Mouse (Mus musculus): ENCODE measurements at regions not wholly inside any gene's neighbourhood (a gene's known extent, or its start where the extent isn't known, plus 50 kb on each side); places are given as distances from the start of the nearest gene placed in this dataset.

DNA sequence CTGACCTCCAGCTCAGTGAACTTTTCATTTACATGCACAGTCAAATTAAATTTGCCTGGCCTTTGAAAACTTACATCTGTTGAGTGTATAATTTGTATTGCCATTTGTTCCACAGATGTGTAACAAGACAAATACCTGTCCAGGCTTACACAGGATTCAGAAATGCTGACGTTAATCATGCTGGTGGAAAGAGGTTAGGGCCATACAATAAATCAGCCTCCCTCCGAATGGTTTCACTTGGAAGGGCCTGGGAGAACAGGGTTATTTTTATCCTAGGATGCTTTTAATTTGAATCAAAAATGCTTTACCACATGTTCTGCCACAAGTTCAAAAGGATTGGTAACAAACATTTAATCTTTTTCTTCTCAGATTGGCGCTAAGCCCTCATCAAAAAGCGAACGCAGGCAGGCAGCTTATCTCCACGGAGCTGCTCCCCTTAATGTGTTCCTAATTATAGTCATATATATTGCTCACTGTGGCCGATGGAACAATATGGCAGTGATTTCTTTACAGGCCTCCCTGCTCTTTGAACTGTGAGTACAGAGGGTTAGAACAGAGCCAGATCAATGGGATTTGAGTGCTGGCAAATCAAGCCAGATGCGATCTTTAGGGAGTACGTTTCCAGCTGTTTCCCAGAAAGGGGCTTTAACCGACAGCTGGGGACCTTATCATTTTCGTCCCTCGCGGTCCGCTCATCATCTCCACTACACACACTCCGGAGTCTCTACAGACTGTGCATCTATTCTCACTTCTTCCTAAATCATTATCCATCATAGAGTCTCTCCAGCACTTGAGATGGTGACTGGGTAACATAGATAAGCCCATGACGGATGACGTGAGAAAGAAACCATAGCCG lies 313.9 kb downstream of the Ndfip2 start:
- DNase-seq (ENCODE audit: low spot score in 2 of 2): no peak

DNA sequence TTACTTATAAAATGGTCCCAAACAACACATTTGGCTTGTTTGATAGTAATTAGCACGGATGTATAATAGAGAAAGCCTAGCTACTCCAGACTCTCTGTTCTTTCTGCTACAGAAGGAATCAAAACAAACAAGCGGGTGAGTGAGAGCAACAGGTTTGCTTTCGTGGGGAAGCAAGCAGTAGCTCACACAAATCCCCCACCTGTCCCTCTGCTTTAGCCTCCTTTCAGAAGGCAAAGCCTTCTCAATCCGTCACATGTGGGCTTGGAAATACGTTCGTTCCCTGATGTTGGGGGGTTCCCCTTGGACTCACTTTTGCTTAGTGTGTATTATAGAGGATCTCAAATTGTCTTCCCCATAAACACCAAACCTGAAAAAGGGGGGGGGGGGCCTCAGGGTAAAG lies 311.8 kb downstream of the Ndfip2 start:
- DNase-seq (ENCODE audit: low spot score in 2 of 2): no peak

DNA sequence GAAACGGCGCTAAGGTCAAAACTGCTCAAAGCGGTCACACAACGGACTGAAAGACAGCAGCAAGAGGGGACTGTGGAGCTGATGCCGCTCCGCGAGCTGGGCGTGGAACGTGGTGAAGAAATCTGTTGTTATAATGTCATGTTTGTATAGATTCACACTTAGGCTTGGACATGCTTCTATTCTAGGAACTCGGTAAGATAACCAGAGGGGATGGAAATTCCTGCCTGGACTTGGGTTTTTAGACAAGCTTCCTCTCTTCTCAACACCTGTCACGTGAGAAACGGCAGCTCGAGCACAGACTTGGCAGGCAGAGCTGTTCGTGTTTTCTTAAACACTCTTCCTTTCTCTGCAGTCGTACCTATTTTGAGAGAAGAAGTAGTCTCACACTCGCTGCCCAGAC lies 307.5 kb downstream of the Ndfip2 start:
- no peak for DNase-seq (ENCODE audit: low spot score in 2 of 2)

DNA sequence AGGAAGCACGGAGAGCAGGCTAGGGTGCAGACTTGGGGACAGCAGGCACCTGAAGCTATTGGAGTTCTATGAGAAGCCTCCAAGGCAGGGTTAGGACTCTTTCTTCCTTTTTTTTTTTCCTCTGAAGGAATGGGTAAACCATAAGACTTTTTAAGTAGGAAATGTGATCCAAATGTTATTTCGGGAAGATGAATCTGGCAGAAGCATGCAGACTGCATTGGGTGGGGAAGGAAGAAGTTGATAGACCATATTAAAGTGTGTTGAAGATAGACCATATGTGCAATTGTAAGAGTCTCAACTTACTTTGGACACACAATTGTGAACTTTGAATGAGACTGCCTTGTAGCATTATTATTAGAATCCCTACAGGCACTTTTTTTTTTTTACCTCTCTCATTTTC lies 304.5 kb downstream of the Ndfip2 start:
- no peak for DNase-seq (ENCODE audit: low spot score in 2 of 2)

DNA sequence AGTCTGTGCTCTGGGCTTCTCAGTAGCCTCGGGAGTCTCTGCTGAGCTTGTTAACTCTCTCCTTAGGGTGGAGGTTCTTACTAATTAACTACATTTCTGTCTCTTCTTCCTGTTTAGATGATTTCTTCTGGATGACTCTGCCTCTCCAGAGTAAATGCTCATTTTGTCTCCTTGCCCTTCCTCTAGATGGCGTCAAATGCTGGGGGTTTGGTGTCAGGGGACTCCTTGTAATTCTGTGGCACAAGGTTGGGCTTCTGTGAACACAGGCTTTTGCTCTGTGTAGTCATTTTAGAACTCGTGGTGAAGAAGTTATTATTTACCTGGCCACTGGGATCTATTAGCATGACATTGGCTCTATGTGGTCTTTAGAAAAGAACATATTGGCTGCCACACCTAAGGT lies 298.4 kb downstream of the Ndfip2 start:
- no peak for DNase-seq (ENCODE audit: low spot score in 2 of 2)

DNA sequence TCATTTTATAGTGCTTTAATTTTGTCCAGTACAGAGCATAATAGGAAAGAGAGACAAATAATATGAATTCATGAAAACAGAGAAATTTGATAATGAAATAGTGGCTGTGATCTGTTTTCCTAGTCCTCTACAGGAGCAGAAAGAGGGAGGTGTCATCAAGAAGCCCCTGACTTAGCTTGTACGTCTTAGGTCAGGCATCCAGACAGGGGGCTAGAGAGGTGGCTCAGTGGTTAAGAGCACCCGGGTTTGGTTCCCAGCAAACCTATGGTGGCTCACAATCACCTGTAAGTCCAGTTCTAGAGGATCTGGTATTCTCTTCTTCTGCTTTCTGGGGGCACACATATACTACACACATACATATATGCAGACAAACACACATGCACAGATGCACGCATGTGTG lies 285.7 kb downstream of the Ndfip2 start:
- no peak for DNase-seq (ENCODE audit: low spot score in 2 of 2)

DNA sequence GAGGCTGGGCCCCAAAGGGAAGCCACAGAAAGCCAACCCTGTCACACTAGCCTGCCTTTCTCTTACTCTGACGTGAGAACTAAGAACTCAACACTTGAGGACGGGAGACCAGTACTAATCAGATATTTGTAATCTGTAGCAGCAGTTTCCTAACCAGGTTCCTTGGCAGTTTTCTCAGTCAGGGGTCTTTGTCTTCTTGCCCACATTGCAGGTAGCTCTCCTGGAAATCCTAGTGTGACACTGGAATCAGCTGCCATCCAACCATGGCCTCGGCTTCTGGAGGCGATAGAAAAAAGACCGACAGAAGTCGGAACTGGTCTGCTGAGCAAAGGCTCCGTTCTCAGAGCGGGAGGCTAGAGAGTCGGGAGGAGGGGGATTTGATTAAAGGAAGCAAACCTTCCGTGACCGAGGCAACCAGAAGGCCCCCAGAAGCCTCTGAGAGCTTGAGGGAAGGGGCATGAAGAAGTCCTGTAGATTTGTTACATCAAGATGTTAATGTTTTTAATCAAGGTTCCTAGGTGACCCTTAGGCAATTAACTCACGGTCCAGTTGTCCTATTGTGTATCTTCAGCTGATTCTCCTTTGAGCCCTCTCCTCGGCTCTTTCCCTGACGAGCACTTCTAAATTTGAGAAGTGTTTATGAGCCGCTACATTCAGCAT lies 284.2 kb downstream of the Ndfip2 start:
- no peak for DNase-seq (ENCODE audit: low spot score in 2 of 2)

DNA sequence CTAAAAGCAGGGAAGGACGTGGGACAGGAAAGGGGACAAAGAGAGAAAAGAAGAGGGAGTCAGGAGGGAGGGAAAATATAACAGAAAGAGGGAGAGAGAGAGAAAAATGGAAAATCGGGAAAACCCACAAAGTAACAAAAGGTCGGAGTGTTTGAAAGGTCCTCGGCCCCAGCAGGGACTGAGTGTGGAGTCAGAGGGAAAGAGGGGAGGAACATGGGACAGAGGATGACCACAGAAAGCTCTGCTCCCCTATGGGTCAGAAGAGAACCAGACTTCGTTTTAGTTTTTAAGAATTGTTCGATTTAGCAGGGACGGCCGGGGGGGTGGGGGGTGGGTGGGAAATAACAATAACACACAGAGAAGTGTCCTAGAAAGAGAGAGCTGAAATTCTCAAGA lies 283.7 kb downstream of the Ndfip2 start:
- no peak for DNase-seq (ENCODE audit: low spot score in 2 of 2)

DNA sequence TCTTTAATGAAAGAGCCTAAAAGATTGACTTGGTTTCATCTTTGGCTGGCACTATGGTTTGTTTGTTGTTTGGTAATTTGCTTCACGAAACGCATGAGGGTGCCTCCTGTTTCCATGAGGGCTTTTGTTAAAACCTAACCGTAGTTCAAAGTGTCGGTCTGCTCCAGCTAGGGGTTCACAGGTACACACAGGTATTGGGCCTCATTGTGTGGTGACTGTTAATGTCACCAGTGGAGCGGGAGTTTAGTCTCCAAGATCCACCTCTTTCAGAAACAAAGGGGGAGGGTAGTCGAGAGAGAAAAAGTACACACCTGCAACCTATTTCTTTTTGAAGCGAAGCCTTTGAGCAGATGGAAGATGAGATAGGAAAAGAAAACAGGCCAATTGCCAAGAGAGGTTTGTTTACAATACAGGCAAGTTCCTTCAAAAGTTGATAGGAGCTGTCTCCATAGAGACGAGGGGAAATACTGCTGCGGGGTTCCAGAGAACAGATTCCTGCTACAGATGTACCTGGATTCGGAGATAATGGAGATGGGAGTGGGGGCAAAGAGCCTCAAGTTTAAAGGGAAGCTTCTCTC lies 273.9 kb downstream of the Ndfip2 start:
- peak; percentile 47 to 57 for DNase-seq (ENCODE audit: low spot score in 2 of 2)

DNA sequence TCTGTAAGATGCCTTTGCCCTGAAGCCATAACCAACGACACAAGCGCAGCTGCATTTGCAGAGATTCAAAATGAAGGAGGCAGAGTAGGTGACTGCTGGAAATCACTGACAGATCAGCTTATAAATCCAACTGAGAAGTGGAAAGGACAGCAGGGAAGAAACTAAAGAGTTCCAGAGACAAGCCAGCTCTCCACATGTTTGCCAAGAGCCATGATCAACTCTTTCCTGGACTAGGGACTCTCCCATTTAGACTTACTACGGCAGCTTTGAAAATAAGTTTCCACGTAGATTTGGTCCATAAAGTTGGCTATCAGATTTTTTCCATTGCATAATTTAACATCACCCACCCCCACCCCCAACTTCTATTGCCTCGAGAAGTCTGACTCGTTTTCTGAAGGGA lies 269.7 kb downstream of the Ndfip2 start:
- no peak for DNase-seq (ENCODE audit: low spot score in 2 of 2)

DNA sequence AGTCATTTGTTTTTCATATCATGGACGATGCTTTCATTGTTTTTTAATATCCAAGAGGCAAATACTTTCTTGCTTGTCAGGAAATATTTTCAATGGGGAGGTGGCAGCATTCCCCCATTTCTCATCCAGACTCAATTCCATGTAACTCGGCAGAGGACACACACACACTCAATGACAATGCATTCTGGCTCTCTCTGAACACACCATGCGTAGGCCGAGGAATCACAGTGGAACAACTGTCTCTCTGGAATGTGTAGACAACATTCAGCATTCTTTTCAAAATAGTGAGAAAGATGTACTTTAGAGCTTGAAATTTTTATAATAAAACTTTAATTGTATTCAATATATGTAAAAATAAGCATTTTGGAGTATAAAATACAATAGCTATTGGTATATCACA lies 265.5 kb downstream of the Ndfip2 start:
- no peak for DNase-seq (ENCODE audit: low spot score in 2 of 2)

DNA sequence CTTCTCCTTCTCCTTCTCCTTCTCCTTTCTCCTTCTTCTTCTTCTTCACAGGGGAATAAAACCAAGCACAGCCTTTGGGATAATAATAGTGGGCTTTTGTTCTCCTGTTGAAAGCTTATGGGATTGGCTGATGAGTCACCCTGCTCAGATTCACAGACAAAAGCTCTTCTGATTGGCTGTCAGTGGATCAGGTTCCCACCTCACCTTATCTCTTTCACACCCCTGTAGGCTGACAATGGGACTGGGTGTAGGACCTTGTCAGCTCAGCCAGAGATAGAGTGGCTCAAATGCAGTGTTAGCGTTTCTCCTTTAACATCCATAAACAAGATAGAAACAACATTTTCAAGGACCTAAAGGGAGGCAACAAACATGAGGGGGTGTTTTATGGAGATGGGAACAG lies 263.9 kb downstream of the Ndfip2 start:
- DNase-seq (ENCODE audit: low spot score in 2 of 2): no peak

DNA sequence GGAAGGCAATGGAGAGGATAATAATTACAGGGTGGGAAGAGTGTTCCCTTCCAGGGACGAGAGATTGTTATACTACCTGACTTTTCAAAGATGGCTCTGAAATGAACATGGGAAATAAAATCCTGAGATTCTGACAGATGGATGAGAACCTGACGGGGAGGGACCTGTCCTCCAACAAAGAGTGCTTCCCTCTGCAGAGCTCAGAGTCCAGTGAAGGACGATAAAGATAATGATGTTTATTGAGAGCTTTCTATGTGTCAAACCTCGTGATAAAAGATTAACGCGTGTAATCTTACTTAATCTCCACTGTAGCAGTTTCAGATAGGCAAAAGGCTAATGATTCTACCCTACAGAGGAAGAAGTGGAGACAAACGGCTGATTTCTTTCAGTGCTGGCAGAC lies 260.3 kb downstream of the Ndfip2 start:
- DNase-seq (ENCODE audit: low spot score in 2 of 2): no peak

DNA sequence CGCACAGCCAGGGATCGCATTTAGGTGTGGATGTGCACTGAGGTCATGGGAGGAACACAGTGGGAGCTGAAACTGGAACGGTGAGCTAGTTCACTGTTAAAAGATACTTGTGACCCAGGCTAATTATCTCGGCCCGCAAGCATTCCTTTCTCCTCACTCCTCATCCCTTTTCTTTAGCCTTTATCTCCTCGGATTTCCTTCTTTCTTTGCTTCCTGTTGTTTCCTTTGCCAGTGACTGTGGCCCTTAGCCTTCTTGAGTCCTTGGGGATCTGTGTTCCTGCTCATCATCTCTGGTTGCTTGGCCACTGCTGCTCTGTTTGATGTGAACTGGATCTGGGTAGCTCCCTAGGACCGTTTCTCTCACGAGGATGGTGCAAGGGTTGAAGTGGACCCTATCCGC lies 256.0 kb downstream of the Ndfip2 start:
- no peak for DNase-seq (ENCODE audit: low spot score in 2 of 2)

DNA sequence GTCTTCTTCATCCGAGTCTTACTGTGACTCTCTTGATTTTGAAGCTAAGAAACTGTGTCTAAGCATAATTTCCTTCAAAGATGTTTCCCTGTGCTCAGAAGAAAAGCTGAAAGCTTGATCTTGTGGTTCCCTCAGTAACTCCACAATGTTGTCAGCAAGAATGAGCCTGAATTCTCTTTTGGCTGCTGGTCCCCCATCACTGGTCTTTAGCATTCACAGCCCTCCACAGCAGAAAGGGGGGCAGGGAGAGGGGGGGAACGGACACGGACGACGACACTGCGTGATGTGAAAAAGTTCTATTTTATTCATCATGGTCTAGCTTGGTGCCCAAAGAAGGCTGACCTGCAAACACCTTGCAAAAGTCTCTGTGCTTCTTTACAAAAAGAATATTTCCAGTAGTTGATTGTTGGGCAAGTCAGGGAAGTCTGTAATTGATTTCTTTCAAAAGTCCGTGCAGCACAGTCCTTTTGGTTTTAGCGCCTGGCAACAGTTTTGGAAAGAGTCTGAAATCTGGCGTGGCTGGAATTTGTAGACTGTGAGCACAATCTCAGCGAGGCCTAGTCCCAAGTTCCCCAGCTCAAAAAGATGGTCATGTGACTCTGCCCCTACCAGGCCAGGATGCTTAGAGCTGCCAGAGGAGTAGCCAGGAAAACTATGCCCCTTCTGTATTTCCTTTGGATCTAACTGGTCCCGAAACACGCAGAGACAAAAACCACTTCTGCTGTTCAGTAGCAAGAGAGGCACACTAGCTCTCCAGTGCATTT lies 254.7 kb downstream of the Ndfip2 start:
- DNase-seq (ENCODE audit: low spot score in 2 of 2): no peak

DNA sequence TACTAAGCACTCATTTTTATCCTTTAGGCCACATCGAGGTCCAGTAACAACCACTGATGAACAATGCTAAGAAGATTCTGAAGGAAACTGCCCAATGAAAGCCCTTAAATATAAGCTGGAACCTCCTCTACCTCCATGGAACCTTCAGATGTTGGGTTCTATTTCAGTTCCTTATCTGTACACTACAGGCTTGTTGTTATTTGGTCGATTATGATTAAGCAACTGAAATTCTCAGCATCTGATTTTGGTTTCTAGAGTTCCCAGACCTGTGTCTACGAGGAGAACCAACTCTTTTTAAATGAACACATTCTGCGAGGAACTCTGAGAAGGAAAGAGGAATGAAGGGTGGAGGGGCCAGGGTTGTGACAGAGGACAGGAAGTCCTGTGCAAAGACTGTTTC lies 253.5 kb downstream of the Ndfip2 start:
- DNase-seq (ENCODE audit: low spot score in 2 of 2): no peak

DNA sequence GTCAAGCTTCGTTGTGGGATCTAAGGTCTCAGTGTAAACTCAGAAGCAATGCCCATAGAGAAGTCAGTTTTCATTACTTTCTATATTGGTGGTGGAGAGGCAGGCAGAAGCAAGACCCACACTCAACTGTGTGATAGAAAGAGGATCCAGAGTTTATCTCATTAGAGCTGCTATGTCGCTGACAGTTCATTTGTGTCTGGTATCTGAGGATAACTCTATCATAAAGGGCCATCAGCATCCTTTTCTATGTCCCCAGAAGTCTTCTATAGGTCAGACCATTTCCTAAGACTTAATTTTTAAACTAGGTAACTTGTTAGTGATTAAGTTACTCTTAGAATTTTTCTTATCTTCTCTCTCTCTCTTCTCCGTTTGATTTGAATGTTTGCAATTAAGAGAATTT lies 252.8 kb downstream of the Ndfip2 start:
- no peak for DNase-seq (ENCODE audit: low spot score in 2 of 2)

DNA sequence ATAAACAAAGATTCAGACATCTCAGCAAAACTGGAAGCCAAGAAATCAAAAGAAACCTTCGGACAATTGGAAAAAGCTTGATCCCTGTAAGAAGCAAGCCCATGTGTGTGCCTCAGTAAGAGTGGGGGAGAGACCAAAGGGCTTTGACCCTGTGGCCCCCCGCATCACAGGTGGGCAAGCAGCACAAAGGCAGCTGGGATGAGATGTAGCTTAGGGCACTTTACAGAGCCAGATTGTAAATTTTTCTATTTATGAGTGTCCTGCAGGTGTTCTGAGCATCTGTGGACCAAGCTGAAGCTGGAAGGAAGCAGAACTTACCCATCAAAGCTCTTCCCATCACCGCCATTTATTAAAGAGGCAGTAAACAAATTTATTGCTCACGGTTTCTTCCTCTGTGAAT lies 246.9 kb downstream of the Ndfip2 start:
- DNase-seq (ENCODE audit: low spot score in 2 of 2): no peak

DNA sequence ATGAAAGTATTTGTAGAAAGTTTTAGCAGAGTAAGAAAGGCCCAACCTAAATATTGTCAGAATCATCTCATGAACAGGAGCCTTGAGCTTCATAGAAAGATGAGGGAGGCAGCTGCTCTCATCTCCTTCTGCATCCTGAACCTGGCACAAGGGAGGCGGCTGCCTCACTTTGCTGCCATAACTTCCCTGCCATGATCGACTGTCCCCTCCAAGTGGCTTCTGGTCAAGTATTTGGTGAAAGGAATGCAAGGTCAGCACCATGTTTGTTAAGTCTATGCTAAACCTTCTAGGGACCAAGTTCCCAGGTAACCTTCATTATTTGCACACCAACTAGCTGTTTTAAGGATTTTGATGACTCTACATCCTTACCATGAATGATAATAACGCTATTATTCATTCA lies 246.0 kb downstream of the Ndfip2 start:
- no peak for DNase-seq (ENCODE audit: low spot score in 2 of 2)

DNA sequence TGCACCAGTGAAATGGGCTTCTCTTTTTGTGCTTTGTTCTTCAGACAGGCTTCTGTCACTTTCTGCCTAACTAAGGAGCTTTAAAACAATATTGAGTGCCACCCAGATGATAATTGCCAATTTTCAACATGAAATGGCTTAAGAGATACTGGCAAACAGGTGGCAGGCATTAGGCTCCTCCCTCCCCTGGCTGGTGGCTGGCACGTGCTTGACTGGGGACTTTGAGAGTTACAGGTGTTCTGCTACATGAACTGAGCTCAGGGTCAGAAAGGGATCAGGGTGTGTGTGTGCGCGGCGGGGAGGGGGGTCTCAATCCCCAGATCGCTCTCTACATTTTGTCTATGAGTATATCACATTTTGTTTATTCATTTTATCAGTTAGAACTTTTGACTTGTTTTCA lies 245.4 kb downstream of the Ndfip2 start:
- peak; percentile 54 to 69 for DNase-seq (ENCODE audit: low spot score in 2 of 2)

DNA sequence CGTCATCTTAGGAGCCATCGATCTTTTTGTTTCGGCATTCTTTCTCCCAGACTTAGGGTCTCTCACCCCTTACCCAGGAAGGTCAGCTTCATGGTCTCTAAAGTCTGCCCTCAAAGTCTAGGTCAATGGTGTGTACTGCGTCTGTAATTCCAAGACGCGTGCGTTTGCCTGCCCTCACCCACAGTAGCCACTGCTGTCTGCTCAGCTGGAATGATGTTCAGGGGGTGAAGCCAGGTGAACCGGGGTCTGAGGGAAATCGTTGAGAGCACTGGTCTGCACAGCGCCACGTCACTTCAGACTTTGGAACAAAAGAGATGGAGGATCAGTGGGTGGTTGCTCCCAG lies 244.2 kb downstream of the Ndfip2 start:
- DNase-seq (ENCODE audit: low spot score in 2 of 2): no peak

DNA sequence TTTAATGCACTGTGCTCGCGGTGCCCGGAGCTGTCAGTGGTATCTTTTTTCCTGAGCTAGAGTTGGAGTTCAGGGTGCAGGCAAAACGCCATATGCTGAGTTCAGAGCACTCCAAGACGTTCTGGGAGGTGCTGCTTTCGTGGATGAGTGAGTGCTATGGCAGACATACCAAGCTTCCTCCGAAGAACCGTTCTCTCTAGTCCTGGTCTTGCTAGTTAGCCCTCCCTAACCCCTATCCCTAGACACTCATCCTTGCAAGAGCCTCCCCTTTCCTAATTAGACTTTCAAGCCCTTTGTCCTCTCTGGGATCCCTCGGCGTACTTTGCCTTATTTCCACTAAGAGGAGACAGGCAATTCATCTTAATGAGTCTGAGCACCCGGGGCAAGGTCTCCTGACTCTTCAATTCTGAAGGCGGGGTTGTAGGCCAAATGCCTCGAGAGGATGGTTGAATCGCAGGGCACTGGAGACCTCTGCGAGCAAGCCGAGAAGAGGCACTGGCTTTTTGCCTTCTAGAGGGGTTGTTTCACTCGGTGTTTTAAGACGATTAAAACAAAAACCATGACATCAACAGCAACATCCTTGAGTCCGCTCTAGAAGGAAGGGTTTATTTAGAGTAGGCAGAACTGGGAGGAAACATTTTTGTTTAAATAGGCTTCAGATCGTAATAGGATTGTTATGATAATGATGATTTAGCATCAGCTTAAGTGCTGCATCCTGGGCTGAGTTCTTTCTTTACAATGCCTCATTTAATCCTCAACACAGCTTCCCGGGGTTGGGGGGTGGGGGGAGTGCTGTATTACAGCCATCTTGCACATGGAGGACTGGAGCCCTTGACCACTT lies 243.6 kb downstream of the Ndfip2 start:
- no peak for DNase-seq (ENCODE audit: low spot score in 2 of 2)
